Mouse (Mus musculus) cerebellum, postnatal 14 days (tissue): ENCODE results near the gene Rpl18.

Experiments used
- DNase-seq, 2 experiments: peaks; one replicate each; pipeline ENCODE4 v3.0.0; 2021; ENCODE audit warnings: mixed read lengths in 2 of 2

The Rpl18 gene

GRCm38 (mm10) chr7:45733477-45733876 is 18.2 kb downstream of the Rpl18 start:
- DNase-seq, result no peak

GRCm38 (mm10) chr7:45739162-45739763 is 24.0 kb downstream of the Rpl18 start:
- DNase-seq, result peak; percentile 92 to 94

GRCm38 (mm10) chr7:45739820-45740219 is 24.6 kb downstream of the Rpl18 start:
- no peak for DNase-seq

GRCm38 (mm10) chr7:45741308-45741707 is 26.1 kb downstream of the Rpl18 start:
- DNase-seq, result no peak

- DNase-seq, result no peak
Observed at GRCm38 (mm10) chr7:45741777-45742176, 26.5 kb downstream of the Rpl18 start.

GRCm38 (mm10) chr7:45742338-45742737 is 27.1 kb downstream of the Rpl18 start:
- DNase-seq, result peak; percentile 53 to 80

GRCm38 (mm10) chr7:45744387-45744786 is 29.1 kb downstream of the Rpl18 start:
- DNase-seq, result peak; percentile 85 to 97

GRCm38 (mm10) chr7:45746518-45746917 is 31.3 kb downstream of the Rpl18 start:
- DNase-seq, result no peak

- no peak for DNase-seq
Observed at GRCm38 (mm10) chr7:45747450-45747849, 32.2 kb downstream of the Rpl18 start.

GRCm38 (mm10) chr7:45748110-45748509 is 32.9 kb downstream of the Rpl18 start:
- DNase-seq, result no peak

GRCm38 (mm10) chr7:45749401-45749800 is 34.1 kb downstream of the Rpl18 start:
- DNase-seq, result no peak

GRCm38 (mm10) chr7:45750162-45750561 is 34.9 kb downstream of the Rpl18 start:
- no peak for DNase-seq

GRCm38 (mm10) chr7:45755703-45756102 is 40.4 kb downstream of the Rpl18 start:
- no peak for DNase-seq

GRCm38 (mm10) chr7:45759400-45759799 is 44.1 kb downstream of the Rpl18 start:
- DNase-seq, result no peak

GRCm38 (mm10) chr7:45760151-45760550 is 44.9 kb downstream of the Rpl18 start:
- DNase-seq, result no peak

- DNase-seq, result no peak
Observed at GRCm38 (mm10) chr7:45765995-45766394, 50.7 kb downstream of the Rpl18 start.

- DNase-seq, result no peak
Observed at GRCm38 (mm10) chr7:45766764-45767163, 51.5 kb downstream of the Rpl18 start.

- DNase-seq, result no peak
Observed at GRCm38 (mm10) chr7:45767500-45767899, 52.2 kb downstream of the Rpl18 start.
